Mouse (Mus musculus): ENCODE measurements around the gene Fam173b.

- TF ChIP-seq POLR2A (IDR thresholded peaks at IDR 0.05; ENCODE audit: low read depth, low read length) (no peak), CTCF (conservative IDR thresholded peaks at IDR 0.05; ENCODE audit: insufficient read depth, insufficient read length, low read depth, low read length) (no peak)
Observed at GRCm38 (mm10) chr15:31562847-31563246, 38.8 kb upstream of the Fam173b start.
